Mouse (Mus musculus) MEL (cell line): Measurements from ENCODE around the gene Fam19a5. TPM values are rescaled to one million over a fixed set of nuclear protein-coding genes. Genes with fewer than 3 reads are reported as not detected.

Source experiments
- DNase-seq: peaks from one replicate; pipeline ENCODE4 v3.0.0; 2011; ENCODE audit warnings: low read depth, low spot score
- H3K27ac ChIP-seq: 2 replicates; pipeline ENCODE4 v1.5.1; 2012; ENCODE audit warnings: low read depth, mild to moderate bottlenecking, control low read depth, low read length, moderate library complexity; ENCODE audit not compliant: control insufficient read depth
- H3K27me3 ChIP-seq, 2 experiments: fragments of 150-350 bp in 1 of 2; sonication (generic) in 1 of 2; 2 replicates each; pipeline ENCODE4 v1.6.1; 2012; ENCODE audit warnings: low read length in 2 of 2, mild to moderate bottlenecking in 2 of 2, improper control_type of control experiment in 1 of 2, moderate library complexity in 1 of 2; ENCODE audit not compliant: insufficient read depth in 2 of 2, control insufficient read depth in 1 of 2
- H3K36me3 ChIP-seq, 2 experiments: 2 replicates each; pipeline ENCODE4 v1.6.1; 2012 to 2014; ENCODE audit warnings: low read length in 2 of 2, improper control_type of control experiment in 1 of 2, inconsistent platforms in 1 of 2, mild to moderate bottlenecking in 1 of 2; ENCODE audit not compliant: insufficient read depth in 2 of 2, control insufficient read depth in 1 of 2
- H3K4me1 ChIP-seq, 2 experiments: fragments of 150-350 bp in 1 of 2; sonication (generic) in 1 of 2; 2 replicates each; pipeline ENCODE4 v1.6.1; 2012; ENCODE audit warnings: low read length in 2 of 2, improper control_type of control experiment in 1 of 2, mild to moderate bottlenecking in 1 of 2; ENCODE audit not compliant: insufficient read depth in 2 of 2, control insufficient read depth in 1 of 2
- H3K4me3 ChIP-seq, 2 experiments: fragments of 150-350 bp in 1 of 2; sonication (generic) in 1 of 2; 2 replicates each; pipeline ENCODE4 v1.5.1; 2012; ENCODE audit warnings: low read depth in 2 of 2, low read length in 2 of 2, mild to moderate bottlenecking in 2 of 2, moderate library complexity in 2 of 2, control low read depth in 1 of 2, improper control_type of control experiment in 1 of 2; ENCODE audit not compliant: control insufficient read depth in 1 of 2, insufficient read depth in 1 of 2
- H3K79me2 ChIP-seq: 2 replicates; pipeline ENCODE4 v1.6.1; 2012; ENCODE audit warnings: mild to moderate bottlenecking, low read length, moderate library complexity; ENCODE audit not compliant: control insufficient read depth, poor library complexity, insufficient read depth
- H3K9ac ChIP-seq: 2 replicates; pipeline ENCODE4 v1.6.1; 2012; ENCODE audit warnings: low read depth, mild to moderate bottlenecking, control low read depth, low read length, moderate library complexity; ENCODE audit not compliant: control insufficient read depth, poor library complexity, severe bottlenecking
- H3K9me3 ChIP-seq: fragments of 150-350 bp; sonication (generic); replicated peaks from 2 replicates; pipeline ENCODE4 v1.6.1; 2012; ENCODE audit warnings: mild to moderate bottlenecking, low read length, improper control_type of control experiment, moderate library complexity; ENCODE audit not compliant: insufficient read depth
- CHD1 ChIP-seq: IDR thresholded peaks from 2 replicates; pipeline ENCODE4 v1.6.1; 2012; ENCODE audit warnings: low read depth, mild to moderate bottlenecking, inconsistent platforms, low read length, improper control_type of control experiment
- CHD2 ChIP-seq: IDR thresholded peaks from 2 replicates; pipeline ENCODE4 v1.6.1; 2011; ENCODE audit warnings: low read length, improper control_type of control experiment
- CTCF ChIP-seq, 3 experiments: IDR thresholded peaks in 2 of 3; conservative IDR thresholded peaks in 1 of 3; 2 replicates each; pipeline ENCODE4 v1.5.1; 2011 to 2012; ENCODE audit warnings: low read length in 3 of 3, low read depth in 2 of 3, mild to moderate bottlenecking in 2 of 3, improper control_type of control experiment in 1 of 3, inconsistent platforms in 1 of 3, mixed read lengths in 1 of 3, moderate library complexity in 1 of 3; ENCODE audit not compliant: control insufficient read depth in 1 of 3, insufficient read depth in 1 of 3, poor library complexity in 1 of 3, severe bottlenecking in 1 of 3
- ELF1 ChIP-seq: IDR thresholded peaks from 2 replicates; pipeline ENCODE4 v1.6.1; 2014; ENCODE audit warnings: low read depth, mild to moderate bottlenecking, inconsistent platforms, low read length, improper control_type of control experiment, moderate library complexity
- EP300 ChIP-seq, 2 experiments: IDR thresholded peaks; 2 replicates each; pipeline ENCODE4 v1.6.1; 2011; ENCODE audit warnings: improper control_type of control experiment in 2 of 2, low read length in 2 of 2, low read depth in 1 of 2, mild to moderate bottlenecking in 1 of 2
- ETS1 ChIP-seq: IDR thresholded peaks from 2 replicates; pipeline ENCODE4 v1.6.1; 2012; ENCODE audit warnings: low read depth, mild to moderate bottlenecking, inconsistent platforms, low read length, improper control_type of control experiment, moderate library complexity
- GABPA ChIP-seq: IDR thresholded peaks from 2 replicates; pipeline ENCODE4 v1.6.1; 2012; ENCODE audit warnings: low read depth, mild to moderate bottlenecking, inconsistent platforms, low read length, improper control_type of control experiment, moderate library complexity
- GATA1 ChIP-seq: IDR thresholded peaks from 2 replicates; pipeline ENCODE4 v1.6.1; 2011; ENCODE audit warnings: low read depth, low read length, improper control_type of control experiment
- JUND ChIP-seq: IDR thresholded peaks from 2 replicates; pipeline ENCODE4 v1.6.1; 2011; ENCODE audit warnings: low read depth, mild to moderate bottlenecking, improper control_type of control experiment, low read length
- MAX ChIP-seq: IDR thresholded peaks from 2 replicates; pipeline ENCODE4 v1.6.1; 2011; ENCODE audit warnings: low read length, improper control_type of control experiment
- MAZ ChIP-seq: IDR thresholded peaks from 2 replicates; pipeline ENCODE4 v1.6.1; 2012; ENCODE audit warnings: low read depth, mild to moderate bottlenecking, inconsistent platforms, low read length, improper control_type of control experiment
- MEF2A ChIP-seq: IDR thresholded peaks from 2 replicates; pipeline ENCODE4 v1.6.1; 2014; ENCODE audit warnings: low read depth, mild to moderate bottlenecking, inconsistent platforms, low read length, improper control_type of control experiment; ENCODE audit not compliant: poor library complexity, insufficient replicate concordance, severe bottlenecking; ENCODE audit errors: extremely low read depth
- NELFE ChIP-seq: IDR thresholded peaks from 2 replicates; pipeline ENCODE4 v1.6.1; 2011; ENCODE audit warnings: low read depth, low read length, improper control_type of control experiment
- POLR2AphosphoS2 ChIP-seq: IDR thresholded peaks from 2 replicates; pipeline ENCODE4 v1.6.1; 2011; ENCODE audit warnings: low read length, improper control_type of control experiment
- RAD21 ChIP-seq: IDR thresholded peaks from 2 replicates; pipeline ENCODE4 v1.6.1; 2011; ENCODE audit warnings: mild to moderate bottlenecking, low read depth, low read length, improper control_type of control experiment
- TAL1 ChIP-seq: IDR thresholded peaks from 2 replicates; pipeline ENCODE4 v1.6.1; 2012; ENCODE audit warnings: mild to moderate bottlenecking, inconsistent platforms, low read length, moderate library complexity, mixed read lengths
- TBP ChIP-seq: IDR thresholded peaks from 2 replicates; pipeline ENCODE4 v1.8.0; 2011; ENCODE audit warnings: low read depth, low read length, improper control_type of control experiment
- TCF12 ChIP-seq: IDR thresholded peaks from 2 replicates; pipeline ENCODE4 v1.6.1; 2014; ENCODE audit warnings: low read depth, mild to moderate bottlenecking, inconsistent platforms, low read length, improper control_type of control experiment, moderate library complexity
- USF1 ChIP-seq: IDR thresholded peaks from 2 replicates; pipeline ENCODE4 v1.6.1; 2014; ENCODE audit warnings: low read depth, mild to moderate bottlenecking, inconsistent platforms, low read length, improper control_type of control experiment, moderate library complexity
- ZC3H11A ChIP-seq: IDR thresholded peaks from 2 replicates; pipeline ENCODE4 v1.6.1; 2012; ENCODE audit warnings: low read depth, mild to moderate bottlenecking, inconsistent platforms, low read length, improper control_type of control experiment
- ZKSCAN1 ChIP-seq: IDR thresholded peaks from 2 replicates; pipeline ENCODE4 v1.6.1; 2012; ENCODE audit warnings: low read depth, mild to moderate bottlenecking, inconsistent platforms, low read length, improper control_type of control experiment, moderate library complexity
- ZNF384 ChIP-seq: IDR thresholded peaks from 2 replicates; pipeline ENCODE4 v1.6.1; 2012; ENCODE audit warnings: low read depth, mild to moderate bottlenecking, inconsistent platforms, low read length, improper control_type of control experiment
- polyA plus RNA-seq, 2 experiments: library from polyadenylated mRNA; stranded (reverse) in 1 of 2; unstranded in 1 of 2; fragments of >175 nt in 1 of 2; fragments of >200 nt in 1 of 2; gene quantifications; 2 replicates each; pipeline versions ENCODE4 v1.2.1 to v1.2.4; 2012; ENCODE audit warnings: low replicate concordance in 2 of 2, low read depth in 1 of 2; ENCODE audit not compliant: insufficient read length in 2 of 2, insufficient read depth in 1 of 2, missing spikeins in 1 of 2
- total RNA-seq: library from RNA; depleted of rRNA; stranded (reverse); fragments of 300-350 nt; gene quantifications from 2 replicates; pipeline ENCODE4 v1.2.3, GENCODE M21; 2012

Fam19a5 gene
- total and polyA plus RNA-seq, 3 experiments = not detected

DNA sequence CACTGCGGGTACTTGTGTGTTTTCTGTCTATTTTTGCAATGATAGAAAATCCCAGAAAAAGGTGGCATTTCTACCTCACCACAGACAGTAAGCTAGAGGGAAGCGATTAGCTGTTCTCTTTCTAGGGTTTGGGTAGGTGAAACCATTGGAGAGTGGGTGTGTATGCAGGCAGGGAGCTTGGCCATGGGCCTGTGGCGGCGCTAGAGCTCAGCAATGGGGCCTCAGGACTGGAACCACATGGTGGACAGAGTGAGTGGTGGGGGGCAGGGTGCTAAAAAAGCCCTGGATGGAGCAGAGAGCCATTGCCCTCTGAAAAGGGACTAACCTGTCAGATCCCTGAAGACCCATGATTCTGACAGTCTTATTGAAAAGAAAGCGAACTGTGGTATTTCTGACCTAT is 6.7 kb downstream of the Fam19a5 start:
- Histone ChIP-seq H3K79me2 (no peaks in the 10 kb centered on the region), H3K27me3 (no peaks in the 10 kb centered on the region)
- TF ChIP-seq ZKSCAN1 = no peak
- TF ChIP-seq CTCF (IDR thresholded peaks at IDR 0.05 in 2 of 3, conservative IDR thresholded peaks at IDR 0.05 in 1 of 3; ENCODE audit: control insufficient read depth in 1 of 3, insufficient read depth in 1 of 3, low read depth in 2 of 3, low read length in 3 of 3, poor library complexity in 1 of 3, severe bottlenecking in 1 of 3) = no peak
- no peak for TF ChIP-seq ZNF384
- no peak for TF ChIP-seq NELFE
- TF ChIP-seq, all 39 proteins: peak for 0
- Histone ChIP-seq H3K4me3 (no peak overlapping the region), H3K36me3 (no peaks in the 10 kb centered on the region), H3K4me1 (no peaks in the 10 kb centered on the region), H3K9ac (no peak overlapping the region), H3K9me3 (no peaks in the 10 kb centered on the region), H3K27ac (no peak overlapping the region)
- DNase-seq = no peak

DNA sequence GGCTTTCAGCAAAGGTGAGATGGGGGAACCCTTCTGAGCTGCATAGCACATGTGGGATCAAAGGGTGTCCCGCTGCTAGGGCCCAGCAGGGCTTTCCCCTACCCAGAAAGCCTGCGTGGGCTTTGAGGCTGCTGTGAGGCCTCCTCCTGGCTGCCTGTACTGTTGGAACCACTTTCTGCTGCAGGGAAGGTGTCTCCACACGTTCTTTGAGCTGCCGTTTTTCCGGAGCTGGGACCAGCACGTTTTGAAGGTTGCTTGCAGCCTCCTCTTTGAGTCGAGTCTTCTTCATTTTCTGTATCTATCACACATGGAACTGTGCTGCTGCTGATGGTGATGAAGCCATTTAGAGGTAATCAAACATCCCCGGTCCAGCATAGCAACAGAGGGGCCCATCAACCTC is 7.5 kb downstream of the Fam19a5 start:
- H3K27ac ChIP-seq = no peak overlapping the region
- H3K79me2 ChIP-seq = no peaks in the 10 kb centered on the region
- no peaks in the 10 kb centered on the region for H3K9me3 ChIP-seq
- H3K36me3 ChIP-seq = no peaks in the 10 kb centered on the region
- H3K9ac ChIP-seq = no peak overlapping the region
- no peak for TF ChIP-seq RAD21
- TF ChIP-seq EP300 (IDR thresholded peaks at IDR 0.05; ENCODE audit: low read depth in 1 of 2, low read length in 2 of 2) = no peak
- TF ChIP-seq JUND = no peak
- TF ChIP-seq CHD1 = no peak
- no peak for TF ChIP-seq TCF12
- TF ChIP-seq ZC3H11A = no peak
- TF ChIP-seq MAX = no peak
- TF ChIP-seq POLR2AphosphoS2 = no peak
- TF ChIP-seq USF1 = no peak
- no peak for TF ChIP-seq TAL1
- no peak for TF ChIP-seq GATA1
- TF ChIP-seq, all 39 proteins: peak for 0
- no peak overlapping the region for H3K4me3 ChIP-seq
- H3K27me3 ChIP-seq = no peaks in the 10 kb centered on the region
- no peak for DNase-seq
- H3K4me1 ChIP-seq = no peaks in the 10 kb centered on the region

DNA sequence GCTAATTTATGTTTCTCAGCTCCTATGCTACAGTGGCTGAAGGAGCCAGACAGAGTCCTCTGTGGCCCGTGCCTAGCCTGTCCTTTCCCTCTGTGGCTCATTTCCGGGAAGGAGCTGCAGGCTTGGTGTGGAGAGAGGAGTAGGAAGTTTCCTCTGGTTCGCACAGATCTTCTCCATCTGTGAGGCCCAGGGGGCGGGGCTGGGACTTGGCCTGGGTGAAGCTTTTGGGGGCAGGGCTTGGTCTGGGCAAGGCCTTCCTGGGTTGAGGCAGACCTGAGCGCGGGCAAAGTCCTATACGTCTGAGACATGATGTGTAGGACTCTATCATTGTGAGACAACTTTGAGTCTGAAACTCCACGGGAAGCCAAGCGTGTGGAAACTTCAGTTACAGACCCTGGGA is 11.7 kb downstream of the Fam19a5 start:
- H3K9me3 ChIP-seq = no peaks in the 10 kb centered on the region

More for the DNA sequence above, 11.7 kb downstream of the Fam19a5 start:
- Histone ChIP-seq H3K36me3 (no peaks in the 10 kb centered on the region), H3K4me1 (no peaks in the 10 kb centered on the region), H3K4me3 (no peak overlapping the region), H3K27ac (no peak overlapping the region), H3K27me3 (no peaks in the 10 kb centered on the region), H3K9ac (no peak overlapping the region), H3K79me2 (no peaks in the 10 kb centered on the region)
- no peak for TF ChIP-seq ETS1
- TF ChIP-seq TBP = no peak
- no peak for TF ChIP-seq ELF1
- TF ChIP-seq GABPA = no peak
- no peak for TF ChIP-seq TCF12
- no peak for TF ChIP-seq MAZ
- TF ChIP-seq MEF2A = no peak
- TF ChIP-seq CHD2 = no peak
- no peak for TF ChIP-seq CTCF (IDR thresholded peaks at IDR 0.05 in 2 of 3, conservative IDR thresholded peaks at IDR 0.05 in 1 of 3; ENCODE audit: control insufficient read depth in 1 of 3, insufficient read depth in 1 of 3, low read depth in 2 of 3, low read length in 3 of 3, poor library complexity in 1 of 3, severe bottlenecking in 1 of 3)
- DNase-seq = no peak
